Mouse (Mus musculus) neural tube, embryonic 12.5 days (tissue): ENCODE data around the gene Epc2. TPM values are rescaled to one million over a fixed set of nuclear protein-coding genes. Genes with fewer than 3 reads are reported as not detected.

Source experiments
- ATAC-seq: fragments of 200-750 bp; cut with Nextera tagmentation; 2 replicates; pipeline ENCODE4 v1.8.0; 2017; ENCODE audit warnings: low read depth, mild to moderate bottlenecking, moderate TSS enrichment, moderate library complexity; ENCODE audit not compliant: low FRiP score
- H3K27ac ChIP-seq: fragments of 300-500 bp; sonication (generic); 2 replicates; pipeline ENCODE4 v1.5.1; 2016
- H3K27me3 ChIP-seq: fragments of 300-500 bp; sonication (generic); replicated peaks from 2 replicates; pipeline ENCODE4 v1.6.1; 2016; ENCODE audit warnings: mild to moderate bottlenecking
- H3K36me3 ChIP-seq: fragments of 300-500 bp; sonication (generic); 2 replicates; pipeline ENCODE4 v1.6.1; 2016; ENCODE audit warnings: mild to moderate bottlenecking
- H3K4me1 ChIP-seq: fragments of 300-500 bp; sonication (generic); 2 replicates; pipeline ENCODE4 v1.6.1; 2016
- H3K4me2 ChIP-seq: fragments of 300-500 bp; sonication (generic); replicated peaks from 2 replicates; pipeline ENCODE4 v1.6.1; 2016; ENCODE audit warnings: mild to moderate bottlenecking
- H3K4me3 ChIP-seq: fragments of 300-500 bp; sonication (generic); 2 replicates; pipeline ENCODE4 v1.5.1; 2016
- H3K9ac ChIP-seq: fragments of 300-500 bp; sonication (generic); 2 replicates; pipeline ENCODE4 v1.6.1; 2016; ENCODE audit warnings: mild to moderate bottlenecking
- H3K9me3 ChIP-seq: fragments of 300-500 bp; sonication (generic); 2 replicates; pipeline ENCODE4 v1.6.1; 2016; ENCODE audit warnings: mild to moderate bottlenecking
- WGBS: fragments of 180-500 bp; shearing (Covaris S2); methylation state at CpG from one replicate; pipeline ENCODE4 v1.1.7; 2016; 5-methylcytosine and 5-hydroxymethylcytosine counted together
- polyA plus RNA-seq: library from polyadenylated mRNA; unstranded; fragments of >200 nt; fragmentation: Nextera tagmentation; extraction: Ambion mirVana; gene quantifications from 2 replicates; pipeline ENCODE4 v1.2.1, GENCODE M21; 2016

The Epc2 gene
- polyA plus RNA-seq, 1 experiment from 2014 or later, result 12.1 TPM

- WGBS, result 89% methylated on average over 5 of the region's 5 CpGs
- no peaks in the 10 kb centered on the region for H3K9me3 ChIP-seq
- no peak overlapping the region for H3K4me3 ChIP-seq
- H3K27ac ChIP-seq, result no peak overlapping the region
- H3K4me1 ChIP-seq, result no peaks in the 10 kb centered on the region
- H3K9ac ChIP-seq, result no peak overlapping the region
- peaks cover 39% of the 10 kb centered on the region for H3K36me3 ChIP-seq
- ATAC-seq, result no peak
- no peak overlapping the region for H3K4me2 ChIP-seq
- no peaks in the 10 kb centered on the region for H3K27me3 ChIP-seq
Observed at GRCm38 (mm10) chr2:49547813-49548212, 96.5 kb downstream of the Epc2 start.

GRCm38 (mm10) chr2:49548492-49548891 is 97.2 kb downstream of the Epc2 start:
- no peaks in the 10 kb centered on the region for H3K4me1 ChIP-seq
- H3K27me3 ChIP-seq, result no peaks in the 10 kb centered on the region
- no peak overlapping the region for H3K4me2 ChIP-seq
- no peaks in the 10 kb centered on the region for H3K9me3 ChIP-seq
- H3K27ac ChIP-seq, result no peak overlapping the region
- no peak for ATAC-seq
- H3K9ac ChIP-seq, result no peak overlapping the region
- WGBS, result 92% methylated on average over 5 of the region's 5 CpGs
- peaks cover 42% of the 10 kb centered on the region for H3K36me3 ChIP-seq
- no peak overlapping the region for H3K4me3 ChIP-seq

DNA sequence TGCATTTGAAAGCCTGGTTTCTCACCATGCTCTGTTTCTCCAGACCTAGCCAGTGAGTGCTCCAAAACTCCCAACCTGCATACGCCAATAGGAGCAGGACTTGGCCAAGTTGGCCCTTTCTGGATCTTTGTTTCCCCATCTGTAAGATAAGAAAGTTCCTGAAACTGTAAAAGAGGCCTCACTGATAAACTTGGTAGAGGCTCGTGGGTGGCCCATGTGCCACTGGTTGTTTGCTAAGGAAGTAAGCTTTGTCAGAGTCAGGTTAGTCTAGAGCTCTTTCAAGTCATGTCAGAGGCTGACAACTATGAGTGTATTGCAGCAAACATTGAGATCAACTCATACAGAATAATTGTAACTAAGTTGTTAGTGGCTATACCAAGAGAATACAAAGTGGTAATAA is 101.8 kb downstream of the Epc2 start:
- no peaks in the 10 kb centered on the region for H3K27me3 ChIP-seq
- no peak for ATAC-seq
- peaks cover 19% of the 10 kb centered on the region for H3K36me3 ChIP-seq
- H3K4me3 ChIP-seq, result no peak overlapping the region
- H3K4me1 ChIP-seq, result no peaks in the 10 kb centered on the region
- 95% methylated on average over 2 of the region's 2 CpGs for WGBS
- no peaks in the 10 kb centered on the region for H3K9me3 ChIP-seq
- H3K4me2 ChIP-seq, result no peak overlapping the region
- no peak overlapping the region for H3K9ac ChIP-seq
- no peak overlapping the region for H3K27ac ChIP-seq

DNA sequence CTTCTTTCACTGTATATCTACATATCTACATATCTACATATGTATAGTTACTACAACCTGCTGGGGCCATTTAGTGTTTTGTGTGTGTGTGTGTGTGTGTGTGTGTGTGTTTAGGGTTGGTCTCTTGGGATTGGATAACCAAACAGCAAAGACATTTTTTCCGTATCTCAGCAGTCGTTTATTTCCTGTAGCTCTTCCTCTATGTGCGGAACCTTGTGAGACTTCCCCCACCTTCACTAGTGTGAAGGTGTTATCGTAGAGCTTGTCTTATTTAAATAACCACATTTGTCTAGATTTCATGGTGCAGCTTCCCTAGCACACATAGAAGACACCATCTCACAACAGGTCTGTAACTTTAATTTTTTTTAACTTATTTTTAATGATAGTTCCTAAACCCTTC is 106.1 kb downstream of the Epc2 start:
- no peaks in the 10 kb centered on the region for H3K27me3 ChIP-seq
- no peak overlapping the region for H3K4me2 ChIP-seq
- 92% methylated on average over 4 of the region's 4 CpGs for WGBS
- no peak overlapping the region for H3K4me3 ChIP-seq
- H3K9ac ChIP-seq, result no peak overlapping the region
- H3K36me3 ChIP-seq, result 0 out of 2 replicates have a peak, but pooled peaks cover 4% of the 10 kb centered on the region
- 0 out of 2 replicates have a peak, but pooled peaks cover 3% of the 10 kb centered on the region for H3K9me3 ChIP-seq
- H3K27ac ChIP-seq, result no peak overlapping the region
- no peak for ATAC-seq
- no peaks in the 10 kb centered on the region for H3K4me1 ChIP-seq

DNA sequence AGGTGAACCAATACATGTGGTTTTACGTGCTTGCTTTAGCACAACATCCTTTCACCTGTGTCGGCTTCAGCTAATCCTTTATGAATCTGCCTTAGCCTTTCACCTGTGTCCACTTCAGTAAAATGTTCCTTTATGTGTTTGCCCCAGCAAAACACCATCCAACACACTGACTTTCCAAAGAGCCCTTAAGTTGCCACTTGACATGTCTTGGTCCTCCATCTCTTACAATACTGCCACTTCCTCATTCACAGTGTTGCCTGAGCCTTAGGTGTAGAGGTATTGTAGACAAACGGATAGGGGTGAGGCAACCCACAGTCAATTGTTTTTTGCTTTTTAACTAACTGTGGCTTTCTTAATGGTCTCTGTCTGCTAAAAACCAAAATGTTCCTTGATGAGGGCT is 107.1 kb downstream of the Epc2 start:
- WGBS, result 95% methylated on average over 3 of the region's 3 CpGs
- H3K4me3 ChIP-seq, result no peak overlapping the region
- no peaks in the 10 kb centered on the region for H3K4me1 ChIP-seq
- H3K36me3 ChIP-seq, result no peaks in the 10 kb centered on the region
- no peak overlapping the region for H3K9ac ChIP-seq
- no peak overlapping the region for H3K27ac ChIP-seq
- no peak overlapping the region for H3K4me2 ChIP-seq
- no peaks in the 10 kb centered on the region for H3K27me3 ChIP-seq
- H3K9me3 ChIP-seq, result 0 out of 2 replicates have a peak, but pooled peaks cover 3% of the 10 kb centered on the region
- ATAC-seq, result no peak

DNA sequence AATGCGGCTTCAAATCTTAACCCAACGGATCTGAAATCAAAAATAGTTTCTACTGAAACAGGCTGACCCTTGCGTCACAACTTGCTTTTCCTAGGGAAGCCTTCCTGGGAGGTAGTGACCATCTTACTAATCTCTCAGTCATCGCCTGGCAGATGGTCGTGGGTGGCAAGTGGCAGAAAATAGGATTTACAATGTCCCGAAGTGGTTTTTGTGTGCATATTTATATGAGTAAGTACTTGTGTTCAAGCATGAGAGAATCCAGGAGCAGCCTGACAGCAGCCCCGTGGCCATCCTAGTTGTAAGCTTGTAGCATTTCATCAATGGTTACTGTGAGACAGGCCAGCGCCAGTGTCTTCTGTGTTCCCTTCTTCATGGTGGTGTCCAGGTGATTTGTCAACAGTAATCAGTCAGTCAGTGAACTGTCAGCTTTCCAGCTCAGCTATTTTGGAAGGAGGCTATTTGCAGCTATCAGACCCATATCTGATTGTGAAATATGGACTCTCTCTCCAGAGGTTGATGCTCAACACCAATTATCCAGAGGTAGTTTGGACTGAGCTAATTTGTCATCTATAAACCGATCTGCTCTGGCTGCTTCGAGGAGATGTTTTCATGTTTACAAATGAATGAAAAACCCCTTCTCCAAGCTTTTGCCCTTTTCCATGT is 111.5 kb downstream of the Epc2 start:
- H3K27me3 ChIP-seq, result no peaks in the 10 kb centered on the region
- no peak overlapping the region for H3K9ac ChIP-seq
- no peak overlapping the region for H3K4me2 ChIP-seq
- H3K4me3 ChIP-seq, result no peak overlapping the region
- 87% methylated on average over 10 of the region's 10 CpGs for WGBS
- H3K36me3 ChIP-seq, result no peaks in the 10 kb centered on the region
- ATAC-seq, result no peak
- 0 out of 2 replicates have a peak, but pooled peaks cover 3% of the 10 kb centered on the region for H3K9me3 ChIP-seq
- no peaks in the 10 kb centered on the region for H3K4me1 ChIP-seq
- no peak overlapping the region for H3K27ac ChIP-seq

DNA sequence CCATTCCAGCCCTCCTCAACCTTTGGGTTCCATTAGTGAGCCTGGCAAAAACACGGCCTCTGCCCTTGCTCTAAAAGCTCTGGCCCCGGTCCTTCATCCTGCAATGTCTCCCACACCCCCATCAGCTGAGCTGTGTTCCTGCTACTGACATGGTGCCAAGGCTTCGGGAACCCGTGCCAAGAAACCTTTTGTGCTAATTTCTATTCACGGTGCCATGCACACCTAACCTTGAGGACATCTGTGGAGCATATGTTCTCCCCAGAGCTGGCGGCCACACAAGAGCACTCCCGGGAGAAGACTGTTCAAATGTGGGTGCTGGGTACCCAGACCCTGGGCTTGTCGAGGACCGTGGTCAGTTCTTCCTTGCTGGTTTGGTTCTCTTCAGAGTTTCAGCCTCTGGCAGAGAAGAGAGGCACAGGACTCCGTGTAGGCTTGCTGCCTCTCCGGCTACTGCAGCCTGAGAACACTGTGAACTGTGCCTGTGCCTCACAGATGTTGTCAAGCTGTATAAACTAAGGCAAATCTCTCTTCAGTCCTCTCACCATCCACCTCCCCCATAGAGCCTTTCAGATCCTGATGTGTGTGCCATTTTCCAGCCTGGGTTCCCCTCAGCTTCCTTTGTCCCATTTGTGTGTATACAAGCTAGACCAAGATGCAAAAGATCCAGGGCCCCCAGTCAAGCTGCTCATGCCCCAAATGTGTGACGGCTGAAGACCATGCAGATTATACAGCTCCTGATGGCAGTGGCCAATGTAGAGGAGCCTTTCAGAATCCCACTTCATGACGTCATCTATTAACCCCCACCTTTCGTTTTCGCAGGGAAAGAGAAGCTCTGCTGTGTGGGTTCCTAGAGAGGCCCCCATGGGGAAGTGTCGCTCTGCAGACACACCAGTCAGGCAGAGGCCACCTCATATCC is 118.8 kb downstream of the Epc2 start:
- no peak overlapping the region for H3K27ac ChIP-seq
- ATAC-seq, result no peak

DNA sequence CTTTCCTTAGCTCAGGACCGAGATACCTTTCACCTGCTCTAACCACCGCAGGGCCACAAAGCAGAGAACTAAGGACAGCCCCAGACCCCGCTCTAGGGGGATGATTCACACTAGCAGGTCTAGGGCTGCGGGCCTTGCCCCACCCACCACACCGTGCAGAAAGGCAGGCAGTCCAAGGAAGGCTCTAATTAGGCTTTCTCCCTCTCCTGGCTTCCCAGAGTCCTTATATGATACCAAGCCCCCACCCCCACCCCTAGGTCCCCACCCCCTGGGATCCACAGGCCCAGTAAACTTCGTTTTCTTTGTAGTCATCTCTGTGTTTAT is 119.5 kb downstream of the Epc2 start:
- Histone ChIP-seq H3K4me3 (no peak overlapping the region), H3K9ac (no peak overlapping the region), H3K36me3 (no peaks in the 10 kb centered on the region), H3K4me1 (peaks cover 12% of the 10 kb centered on the region), H3K4me2 (no peak overlapping the region), H3K27me3 (no peaks in the 10 kb centered on the region), H3K27ac (no peak overlapping the region), H3K9me3 (no peaks in the 10 kb centered on the region)
- ATAC-seq, result no peak
- WGBS, result 50% methylated on average over 6 of the region's 6 CpGs

More for the DNA sequence above, 118.8 kb downstream of the Epc2 start:
- H3K9me3 ChIP-seq, result no peaks in the 10 kb centered on the region
- no peak overlapping the region for H3K9ac ChIP-seq
- H3K4me1 ChIP-seq, result peaks cover 12% of the 10 kb centered on the region
- 71% methylated on average over 16 of the region's 16 CpGs for WGBS
- H3K4me2 ChIP-seq, result no peak overlapping the region
- no peak overlapping the region; the same call in 1 of the 2 replicates for H3K4me3 ChIP-seq
- H3K36me3 ChIP-seq, result no peaks in the 10 kb centered on the region
- H3K27me3 ChIP-seq, result no peaks in the 10 kb centered on the region

DNA sequence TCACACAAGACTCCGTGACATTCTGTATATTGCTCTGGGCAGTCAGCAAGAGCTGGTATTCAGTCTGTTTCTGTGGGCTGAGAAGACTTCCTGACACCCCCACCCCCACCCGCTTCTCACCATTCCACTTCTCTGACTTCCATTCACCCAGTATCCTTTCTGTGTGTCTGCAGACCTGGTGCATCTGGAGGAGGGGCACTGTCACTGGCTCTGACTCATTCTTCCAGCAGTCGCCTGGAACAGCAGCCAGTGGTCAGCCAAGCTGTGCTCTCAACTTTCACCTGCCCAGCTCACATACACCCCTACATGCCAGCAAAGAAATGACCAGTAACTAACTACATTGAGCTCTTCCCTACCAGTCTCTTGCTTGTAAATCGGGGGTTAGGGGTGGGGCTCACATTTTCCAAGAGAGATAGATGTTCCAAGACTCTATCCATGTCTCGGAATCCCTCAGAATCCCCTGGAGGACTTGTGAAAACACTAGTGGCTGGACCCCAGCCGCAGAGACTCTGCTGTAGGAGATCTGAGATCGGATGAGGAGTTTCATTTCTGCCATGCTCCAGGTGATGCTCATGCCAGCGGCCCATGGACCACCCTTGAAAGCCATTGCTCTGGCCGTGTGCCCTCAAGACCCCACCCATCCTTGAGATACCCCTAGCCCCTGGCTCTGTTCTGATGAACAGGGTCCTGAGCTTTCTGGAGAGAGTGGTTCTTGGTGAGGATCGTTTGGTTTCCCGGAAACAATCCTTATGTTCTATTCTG is 120.1 kb downstream of the Epc2 start:
- no peak overlapping the region for H3K9ac ChIP-seq
- H3K27me3 ChIP-seq, result no peaks in the 10 kb centered on the region
- H3K4me3 ChIP-seq, result no peak overlapping the region
- ATAC-seq, result peak; percentile 36; the same call in 1 of the 2 replicates
- H3K36me3 ChIP-seq, result no peaks in the 10 kb centered on the region
- peaks cover 12% of the 10 kb centered on the region for H3K4me1 ChIP-seq
- 78% methylated on average over 11 of the region's 11 CpGs for WGBS
- H3K27ac ChIP-seq, result no peak overlapping the region
- H3K9me3 ChIP-seq, result no peaks in the 10 kb centered on the region
- peak overlapping the region; percentile 36; the same call in 1 of the 2 replicates for H3K4me2 ChIP-seq

GRCm38 (mm10) chr2:49572111-49572642 is 120.9 kb downstream of the Epc2 start:
- H3K4me1 ChIP-seq, result peaks cover 12% of the 10 kb centered on the region
- H3K27me3 ChIP-seq, result no peaks in the 10 kb centered on the region
- no peaks in the 10 kb centered on the region for H3K9me3 ChIP-seq
- no peak overlapping the region for H3K4me3 ChIP-seq
- no peak overlapping the region for H3K9ac ChIP-seq
- H3K27ac ChIP-seq, result 0 out of 2 replicates have a peak overlapping the region, but pooled peaks have one; percentile 2
- 59% methylated on average over 12 of the region's 12 CpGs for WGBS
- no peaks in the 10 kb centered on the region for H3K36me3 ChIP-seq
- peak; percentile 62; the same call in 1 of the 2 replicates for ATAC-seq
- H3K4me2 ChIP-seq, result peak overlapping the region; percentile 36

DNA sequence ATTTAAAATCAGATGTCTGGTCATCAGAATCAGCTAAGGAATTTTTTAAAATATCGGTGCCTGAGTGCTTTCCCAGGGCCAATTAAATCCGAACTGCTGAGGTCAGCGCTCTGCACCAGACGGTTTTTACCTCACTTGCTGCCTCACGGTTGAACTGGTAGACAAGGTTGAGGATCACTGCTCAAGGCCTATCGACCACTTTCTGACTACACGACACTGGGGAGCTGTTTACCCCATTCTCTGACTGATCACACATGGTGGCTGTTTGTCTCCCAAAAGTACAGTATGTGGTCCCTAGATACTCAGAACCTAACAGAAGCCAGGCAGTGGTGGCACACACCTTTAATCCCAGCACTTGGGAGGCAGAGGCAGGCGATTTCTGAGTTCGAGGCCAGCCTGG is 121.4 kb downstream of the Epc2 start:
- no peak overlapping the region for H3K4me3 ChIP-seq
- no peak overlapping the region for H3K4me2 ChIP-seq
- H3K9me3 ChIP-seq, result no peaks in the 10 kb centered on the region
- 80% methylated on average over 9 of the region's 9 CpGs for WGBS
- no peaks in the 10 kb centered on the region for H3K27me3 ChIP-seq
- H3K9ac ChIP-seq, result no peak overlapping the region
- H3K4me1 ChIP-seq, result peaks cover 12% of the 10 kb centered on the region
- ATAC-seq, result no peak
- H3K36me3 ChIP-seq, result no peaks in the 10 kb centered on the region
- no peak overlapping the region for H3K27ac ChIP-seq

DNA sequence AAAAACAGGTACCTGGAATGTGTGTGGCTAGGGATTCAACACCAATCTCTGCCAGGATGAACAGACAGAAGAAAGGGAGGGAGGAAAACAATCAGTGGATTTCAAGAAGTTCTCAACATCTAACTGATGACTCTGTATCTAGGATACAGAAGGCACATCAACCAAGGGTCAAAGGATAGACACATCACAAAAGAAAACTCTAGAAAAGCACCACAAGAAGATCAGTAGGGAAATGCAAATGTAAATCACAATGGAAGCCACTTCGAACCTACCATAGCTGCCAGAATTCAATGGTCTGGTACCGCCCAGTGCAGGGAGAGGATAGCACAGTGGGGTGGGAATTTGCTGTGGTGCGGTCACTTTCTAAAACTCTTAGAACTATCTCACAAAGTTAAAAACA is 122.0 kb downstream of the Epc2 start:
- H3K27ac ChIP-seq, result no peak overlapping the region
- 83% methylated on average over 3 of the region's 3 CpGs for WGBS
- H3K27me3 ChIP-seq, result no peaks in the 10 kb centered on the region
- H3K4me3 ChIP-seq, result no peak overlapping the region
- peaks cover 12% of the 10 kb centered on the region for H3K4me1 ChIP-seq
- no peaks in the 10 kb centered on the region for H3K36me3 ChIP-seq
- no peaks in the 10 kb centered on the region for H3K9me3 ChIP-seq
- no peak overlapping the region for H3K9ac ChIP-seq
- ATAC-seq, result no peak
- no peak overlapping the region for H3K4me2 ChIP-seq
